Mouse (Mus musculus) brain, adult 10 weeks (tissue): ENCODE data around the gene Nms. TPM values are rescaled to one million over a fixed set of nuclear protein-coding genes. Genes with fewer than 3 reads are reported as not detected.

Source experiments
- polyA plus RNA-seq: library from polyadenylated mRNA; stranded (reverse); fragments of 350-450 nt; fragmentation: Illumina TruSeq; extraction: RNeasy Lipid Tissue Mini Kit (QIAGEN cat#74804); gene quantifications from one replicate; pipeline ENCODE4 v1.2.3, GENCODE M21; 2015; ENCODE audit warnings: low read depth, low replicate concordance

Nms gene
- not detected for polyA plus RNA-seq

DNA sequence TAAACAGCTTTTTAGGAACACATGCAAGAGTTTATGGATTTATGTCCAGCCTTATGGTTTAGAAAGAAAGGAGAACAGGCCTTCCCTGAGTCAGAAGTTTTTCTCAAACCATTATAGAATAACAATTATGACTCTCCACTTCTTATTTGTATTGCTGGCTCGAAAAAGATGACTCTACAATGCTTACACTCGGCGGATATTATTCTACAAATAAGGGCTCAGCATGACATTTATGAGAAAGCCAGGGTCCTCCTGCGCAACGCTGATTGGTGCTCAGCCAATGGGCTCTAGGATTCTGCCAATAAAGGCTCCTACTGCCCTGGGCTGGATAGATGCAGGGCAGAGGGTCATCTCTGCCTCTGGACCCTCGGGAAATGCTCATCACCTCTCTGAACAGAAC, at the start of gene Nms:
Nms (plus strand) TSS at position 301 of the 400 bp plus-strand sequence.

DNA sequence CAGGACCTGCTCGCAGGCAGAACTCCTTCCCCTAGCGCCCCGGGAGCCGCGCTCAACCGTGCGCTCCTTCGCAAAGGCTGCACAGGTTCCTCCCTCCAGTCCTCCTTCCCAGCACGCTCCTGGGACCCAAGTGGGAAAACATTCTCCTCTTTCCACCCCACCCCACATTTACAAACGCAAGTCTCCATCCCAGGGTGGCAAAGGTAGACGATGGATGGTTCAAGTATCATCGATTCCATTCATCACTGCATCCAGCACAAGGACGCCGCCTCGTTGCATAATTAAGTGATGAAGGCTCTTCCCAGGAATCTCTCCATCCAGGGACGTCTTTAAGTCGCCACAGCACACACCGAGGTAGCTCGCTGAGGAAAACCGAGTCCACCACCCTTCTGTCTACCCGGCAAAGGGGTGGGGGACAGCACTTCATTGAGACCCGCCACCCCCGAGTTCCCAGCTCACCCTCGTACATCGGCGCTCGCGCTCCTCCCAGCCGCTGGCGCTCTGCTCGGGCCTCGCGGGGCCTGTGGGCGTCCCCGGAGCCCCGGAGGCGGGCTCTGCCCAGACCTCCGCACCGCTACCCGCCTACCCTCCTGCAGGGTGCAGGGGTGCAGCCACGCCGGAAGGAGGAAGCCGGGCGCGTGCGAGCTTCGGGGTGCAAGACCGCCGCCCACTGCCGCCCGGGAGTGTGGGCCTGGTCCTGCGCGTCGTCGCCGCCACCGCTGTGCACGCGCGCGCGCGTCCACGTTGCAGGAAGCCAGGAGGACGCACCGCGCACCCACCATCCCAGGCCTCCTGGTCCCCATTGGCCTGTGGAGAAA, 41.3 kb upstream of the Nms start, which contains the start of gene Chst10:
Chst10 (minus strand) TSS at position 731 of the 818 bp plus-strand sequence.

DNA sequence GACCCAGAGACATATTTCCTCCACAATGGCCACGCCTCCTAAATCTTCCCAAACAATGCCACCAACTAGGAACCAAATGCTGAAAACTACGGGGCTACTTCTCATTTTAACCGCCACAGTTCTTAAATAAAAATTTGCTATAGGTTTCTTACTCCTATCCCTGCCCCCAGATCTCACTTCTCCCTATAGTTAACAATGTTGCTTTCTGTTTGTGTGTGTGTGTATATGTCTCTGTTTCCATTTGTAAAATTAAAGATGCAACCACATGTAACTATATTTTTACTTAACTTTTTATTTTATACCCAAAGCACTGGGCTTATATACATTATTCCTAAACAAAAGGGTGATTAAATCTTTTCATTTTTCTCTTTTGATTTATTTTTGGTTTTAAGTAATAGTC, 46.4 kb downstream of the Nms start, which contains the start of gene Pdcl3:
Pdcl3 (plus strand) TSS at position 301 of the 400 bp plus-strand sequence.

Other genes with a start within 250 kb of the Nms start
- gene Lonrf2, start 102.4 kb upstream of the Nms start, polyA plus RNA-seq = 62.7 TPM
- 70.8 TPM for gene Chst10, start 41.0 kb upstream of the Nms start, polyA plus RNA-seq
- 59.3 TPM for gene Pdcl3, start 46.5 kb downstream of the Nms start, polyA plus RNA-seq